Mouse (Mus musculus) MEL (cell line): Measurements from ENCODE around the gene B230217C12Rik. TPM values are rescaled to one million over a fixed set of nuclear protein-coding genes. Genes with fewer than 3 reads are reported as not detected.

Experiments
- DNase-seq: peaks from one replicate; pipeline ENCODE4 v3.0.0; 2011; ENCODE audit warnings: low read depth, low spot score
- H3K27ac ChIP-seq: 2 replicates; pipeline ENCODE4 v1.5.1; 2012; ENCODE audit warnings: low read depth, mild to moderate bottlenecking, control low read depth, low read length, moderate library complexity; ENCODE audit not compliant: control insufficient read depth
- H3K27me3 ChIP-seq, 2 experiments: fragments of 150-350 bp in 1 of 2; sonication (generic) in 1 of 2; 2 replicates each; pipeline ENCODE4 v1.6.1; 2012; ENCODE audit warnings: low read length in 2 of 2, mild to moderate bottlenecking in 2 of 2, improper control_type of control experiment in 1 of 2, moderate library complexity in 1 of 2; ENCODE audit not compliant: insufficient read depth in 2 of 2, control insufficient read depth in 1 of 2
- H3K36me3 ChIP-seq, 2 experiments: 2 replicates each; pipeline ENCODE4 v1.6.1; 2012 to 2014; ENCODE audit warnings: low read length in 2 of 2, improper control_type of control experiment in 1 of 2, inconsistent platforms in 1 of 2, mild to moderate bottlenecking in 1 of 2; ENCODE audit not compliant: insufficient read depth in 2 of 2, control insufficient read depth in 1 of 2
- H3K4me1 ChIP-seq, 2 experiments: fragments of 150-350 bp in 1 of 2; sonication (generic) in 1 of 2; 2 replicates each; pipeline ENCODE4 v1.6.1; 2012; ENCODE audit warnings: low read length in 2 of 2, improper control_type of control experiment in 1 of 2, mild to moderate bottlenecking in 1 of 2; ENCODE audit not compliant: insufficient read depth in 2 of 2, control insufficient read depth in 1 of 2
- H3K4me3 ChIP-seq, 2 experiments: fragments of 150-350 bp in 1 of 2; sonication (generic) in 1 of 2; 2 replicates each; pipeline ENCODE4 v1.5.1; 2012; ENCODE audit warnings: low read depth in 2 of 2, low read length in 2 of 2, mild to moderate bottlenecking in 2 of 2, moderate library complexity in 2 of 2, control low read depth in 1 of 2, improper control_type of control experiment in 1 of 2; ENCODE audit not compliant: control insufficient read depth in 1 of 2, insufficient read depth in 1 of 2
- H3K79me2 ChIP-seq: 2 replicates; pipeline ENCODE4 v1.6.1; 2012; ENCODE audit warnings: mild to moderate bottlenecking, low read length, moderate library complexity; ENCODE audit not compliant: control insufficient read depth, poor library complexity, insufficient read depth
- H3K9ac ChIP-seq: 2 replicates; pipeline ENCODE4 v1.6.1; 2012; ENCODE audit warnings: low read depth, mild to moderate bottlenecking, control low read depth, low read length, moderate library complexity; ENCODE audit not compliant: control insufficient read depth, poor library complexity, severe bottlenecking
- H3K9me3 ChIP-seq: fragments of 150-350 bp; sonication (generic); replicated peaks from 2 replicates; pipeline ENCODE4 v1.6.1; 2012; ENCODE audit warnings: mild to moderate bottlenecking, low read length, improper control_type of control experiment, moderate library complexity; ENCODE audit not compliant: insufficient read depth
- BHLHE40 ChIP-seq: IDR thresholded peaks from 2 replicates; pipeline ENCODE4 v1.6.1; 2012; ENCODE audit warnings: low read depth, mild to moderate bottlenecking, inconsistent platforms, low read length, improper control_type of control experiment, borderline replicate concordance
- CTCF ChIP-seq, 3 experiments: IDR thresholded peaks in 2 of 3; conservative IDR thresholded peaks in 1 of 3; 2 replicates each; pipeline ENCODE4 v1.5.1; 2011 to 2012; ENCODE audit warnings: low read length in 3 of 3, low read depth in 2 of 3, mild to moderate bottlenecking in 2 of 3, improper control_type of control experiment in 1 of 3, inconsistent platforms in 1 of 3, mixed read lengths in 1 of 3, moderate library complexity in 1 of 3; ENCODE audit not compliant: control insufficient read depth in 1 of 3, insufficient read depth in 1 of 3, poor library complexity in 1 of 3, severe bottlenecking in 1 of 3
- E2F4 ChIP-seq: IDR thresholded peaks from 2 replicates; pipeline ENCODE4 v1.6.1; 2011; ENCODE audit warnings: low read depth, low read length, improper control_type of control experiment, borderline replicate concordance
- ELF1 ChIP-seq: IDR thresholded peaks from 2 replicates; pipeline ENCODE4 v1.6.1; 2014; ENCODE audit warnings: low read depth, mild to moderate bottlenecking, inconsistent platforms, low read length, improper control_type of control experiment, moderate library complexity
- ETS1 ChIP-seq: IDR thresholded peaks from 2 replicates; pipeline ENCODE4 v1.6.1; 2012; ENCODE audit warnings: low read depth, mild to moderate bottlenecking, inconsistent platforms, low read length, improper control_type of control experiment, moderate library complexity
- GABPA ChIP-seq: IDR thresholded peaks from 2 replicates; pipeline ENCODE4 v1.6.1; 2012; ENCODE audit warnings: low read depth, mild to moderate bottlenecking, inconsistent platforms, low read length, improper control_type of control experiment, moderate library complexity
- GATA1 ChIP-seq: IDR thresholded peaks from 2 replicates; pipeline ENCODE4 v1.6.1; 2011; ENCODE audit warnings: low read depth, low read length, improper control_type of control experiment
- JUND ChIP-seq: IDR thresholded peaks from 2 replicates; pipeline ENCODE4 v1.6.1; 2011; ENCODE audit warnings: low read depth, mild to moderate bottlenecking, improper control_type of control experiment, low read length
- KAT2A ChIP-seq: conservative IDR thresholded peaks from 2 replicates; pipeline ENCODE4 v1.6.1; 2012; ENCODE audit warnings: low read depth, low read length, improper control_type of control experiment, inconsistent platforms
- MEF2A ChIP-seq: IDR thresholded peaks from 2 replicates; pipeline ENCODE4 v1.6.1; 2014; ENCODE audit warnings: low read depth, mild to moderate bottlenecking, inconsistent platforms, low read length, improper control_type of control experiment; ENCODE audit not compliant: poor library complexity, insufficient replicate concordance, severe bottlenecking; ENCODE audit errors: extremely low read depth
- MXI1 ChIP-seq: IDR thresholded peaks from 2 replicates; pipeline ENCODE4 v1.6.1; 2011; ENCODE audit warnings: mild to moderate bottlenecking, low read depth, low read length, improper control_type of control experiment
- MYB ChIP-seq: IDR thresholded peaks from 2 replicates; pipeline ENCODE4 v1.6.1; 2011; ENCODE audit warnings: mild to moderate bottlenecking, low read depth, low read length, improper control_type of control experiment
- NELFE ChIP-seq: IDR thresholded peaks from 2 replicates; pipeline ENCODE4 v1.6.1; 2011; ENCODE audit warnings: low read depth, low read length, improper control_type of control experiment
- NRF1 ChIP-seq: IDR thresholded peaks from 2 replicates; pipeline ENCODE4 v1.6.1; 2014; ENCODE audit warnings: low read depth, mild to moderate bottlenecking, inconsistent platforms, low read length, improper control_type of control experiment, moderate library complexity; ENCODE audit not compliant: poor library complexity, insufficient read depth, severe bottlenecking
- POLR2A ChIP-seq, 2 experiments: IDR thresholded peaks; 2 replicates each; pipeline ENCODE4 v1.6.1; 2011 to 2012; ENCODE audit warnings: low read length in 2 of 2, mild to moderate bottlenecking in 2 of 2, control low read depth in 1 of 2, improper control_type of control experiment in 1 of 2, low read depth in 1 of 2, moderate library complexity in 1 of 2; ENCODE audit not compliant: control insufficient read depth in 1 of 2, insufficient read depth in 1 of 2, poor library complexity in 1 of 2
- POLR2AphosphoS5 ChIP-seq: IDR thresholded peaks from 2 replicates; pipeline ENCODE4 v1.6.1; 2012; ENCODE audit warnings: low read depth, borderline replicate concordance, mild to moderate bottlenecking, inconsistent platforms, low read length, moderate library complexity, mixed read lengths
- TCF12 ChIP-seq: IDR thresholded peaks from 2 replicates; pipeline ENCODE4 v1.6.1; 2014; ENCODE audit warnings: low read depth, mild to moderate bottlenecking, inconsistent platforms, low read length, improper control_type of control experiment, moderate library complexity
- UBTF ChIP-seq: IDR thresholded peaks from 2 replicates; pipeline ENCODE4 v1.6.1; 2012; ENCODE audit warnings: low read depth, mild to moderate bottlenecking, inconsistent platforms, low read length, improper control_type of control experiment, moderate library complexity, borderline replicate concordance; ENCODE audit not compliant: insufficient read depth
- USF2 ChIP-seq, 2 experiments: IDR thresholded peaks; 2 replicates each; pipeline ENCODE4 v1.6.1; 2011 to 2012; ENCODE audit warnings: improper control_type of control experiment in 2 of 2, low read length in 2 of 2, borderline replicate concordance in 1 of 2, inconsistent platforms in 1 of 2, low read depth in 1 of 2, mild to moderate bottlenecking in 1 of 2; ENCODE audit not compliant: insufficient read depth in 1 of 2
- ZC3H11A ChIP-seq: IDR thresholded peaks from 2 replicates; pipeline ENCODE4 v1.6.1; 2012; ENCODE audit warnings: low read depth, mild to moderate bottlenecking, inconsistent platforms, low read length, improper control_type of control experiment
- ZKSCAN1 ChIP-seq: IDR thresholded peaks from 2 replicates; pipeline ENCODE4 v1.6.1; 2012; ENCODE audit warnings: low read depth, mild to moderate bottlenecking, inconsistent platforms, low read length, improper control_type of control experiment, moderate library complexity
- ZMIZ1 ChIP-seq: IDR thresholded peaks from 2 replicates; pipeline ENCODE4 v1.6.1; 2012; ENCODE audit warnings: low read depth, mild to moderate bottlenecking, inconsistent platforms, low read length, improper control_type of control experiment, moderate library complexity
- polyA plus RNA-seq, 2 experiments: library from polyadenylated mRNA; stranded (reverse) in 1 of 2; unstranded in 1 of 2; fragments of >175 nt in 1 of 2; fragments of >200 nt in 1 of 2; gene quantifications; 2 replicates each; pipeline versions ENCODE4 v1.2.1 to v1.2.4; 2012; ENCODE audit warnings: low replicate concordance in 2 of 2, low read depth in 1 of 2; ENCODE audit not compliant: insufficient read length in 2 of 2, insufficient read depth in 1 of 2, missing spikeins in 1 of 2
- total RNA-seq: library from RNA; depleted of rRNA; stranded (reverse); fragments of 300-350 nt; gene quantifications from 2 replicates; pipeline ENCODE4 v1.2.3, GENCODE M21; 2012

B230217C12Rik gene
- total and polyA plus RNA-seq, 3 experiments: 0.81 TPM; not detected in 2

GRCm38 (mm10) chr11:97822840-97823603 lies 17.6 kb upstream of the B230217C12Rik start:
- TF ChIP-seq JUND: no peak
- TF ChIP-seq ZMIZ1: no peak
- no peak for TF ChIP-seq ETS1
- no peak for TF ChIP-seq GATA1
- TF ChIP-seq ZC3H11A: no peak
- TF ChIP-seq TCF12: no peak
- TF ChIP-seq MEF2A: no peak
- no peak for TF ChIP-seq POLR2A (IDR thresholded peaks at IDR 0.05; ENCODE audit: control insufficient read depth in 1 of 2, insufficient read depth in 1 of 2, low read depth in 1 of 2, low read length in 2 of 2, poor library complexity in 1 of 2)
- no peak for TF ChIP-seq MYB
- TF ChIP-seq ELF1: no peak
- Histone ChIP-seq H3K9me3 (no peaks in the 10 kb centered on the region), H3K4me1 (peaks cover 11 to 22% of the 10 kb centered on the region in 2 experiments), H3K4me3 (no peak overlapping the region), H3K27me3 (no peaks in the 10 kb centered on the region), H3K9ac (no peak overlapping the region), H3K27ac (no peak overlapping the region), H3K36me3 (peaks cover 1 to 6% of the 10 kb centered on the region in 2 experiments), H3K79me2 (no peaks in the 10 kb centered on the region)
- no peak for DNase-seq

GRCm38 (mm10) chr11:97824168-97824567 lies 16.4 kb upstream of the B230217C12Rik start:
- Histone ChIP-seq H3K9ac (no peak overlapping the region), H3K4me1 (peaks cover 11 to 19% of the 10 kb centered on the region in 2 experiments), H3K27ac (no peak overlapping the region), H3K4me3 (no peak overlapping the region), H3K79me2 (no peaks in the 10 kb centered on the region), H3K36me3 (peaks cover 1 to 4% of the 10 kb centered on the region in 2 experiments), H3K27me3 (no peaks in the 10 kb centered on the region), H3K9me3 (no peaks in the 10 kb centered on the region)
- no peak for DNase-seq
- TF ChIP-seq KAT2A: no peak
- no peak for TF ChIP-seq MEF2A
- TF ChIP-seq E2F4: no peak
- no peak for TF ChIP-seq USF2 (IDR thresholded peaks at IDR 0.05; ENCODE audit: borderline replicate concordance in 1 of 2, insufficient read depth in 1 of 2, low read depth in 1 of 2, low read length in 2 of 2)
- TF ChIP-seq CTCF (IDR thresholded peaks at IDR 0.05 in 2 of 3, conservative IDR thresholded peaks at IDR 0.05 in 1 of 3; ENCODE audit: control insufficient read depth in 1 of 3, insufficient read depth in 1 of 3, low read depth in 2 of 3, low read length in 3 of 3, poor library complexity in 1 of 3, severe bottlenecking in 1 of 3): no peak
- TF ChIP-seq NRF1: no peak
- TF ChIP-seq POLR2A (IDR thresholded peaks at IDR 0.05; ENCODE audit: control insufficient read depth in 1 of 2, insufficient read depth in 1 of 2, low read depth in 1 of 2, low read length in 2 of 2, poor library complexity in 1 of 2): no peak
- TF ChIP-seq MYB: no peak
- TF ChIP-seq POLR2AphosphoS5: no peak
- no peak for TF ChIP-seq ELF1
- no peak for TF ChIP-seq GABPA
- no peak for TF ChIP-seq BHLHE40
- no peak for TF ChIP-seq JUND
- no peak for TF ChIP-seq UBTF
- no peak for TF ChIP-seq NELFE
- TF ChIP-seq MXI1: no peak
- no peak for TF ChIP-seq ZKSCAN1
